Comparison of ENCODE assay signal across 8 mouse cellular contexts in genomic region chr15:99368583-99369266, GRCm38 (mm10). TPM values are rescaled to one million over a fixed set of nuclear protein-coding genes. Genes with fewer than 3 reads are reported as not detected.
A peak's percentile ranks its signal among the peaks of the same experiment; 100 is the strongest.
DNase-seq lines count a peak whose midpoint lies in the region; ATAC-seq and TF ChIP-seq lines count a peak whose summit lies in the region.

No protein-coding gene starts in this region.

- ATAC-seq in embryonic facial prominence, embryonic 12.5 days (ENCODE audit: insufficient number of reproducible peaks, insufficient read depth, low FRiP score, low TSS enrichment) = no peak
- ATAC-seq in intestine, embryonic 15.5 days = no peak

- TF ChIP-seq CTCF in layer of hippocampus, adult 2 months (conservative IDR thresholded peaks at IDR 0.05) = no peak

- no peak overlapping the region for H3ac ChIP-seq in myocyte (ENCODE audit: control insufficient read depth, insufficient read length)

- H3K36me3 ChIP-seq in embryonic facial prominence, embryonic 12.5 days = no peaks in the 10 kb centered on the region
- H3K36me3 ChIP-seq in intestine, embryonic 15.5 days = no peaks in the 10 kb centered on the region
- H3K36me3 ChIP-seq in myocyte (ENCODE audit: control insufficient read depth, insufficient read depth) = no peaks in the 10 kb centered on the region

- peaks cover 62% of the 10 kb centered on the region for H3K79me2 ChIP-seq in myocyte (ENCODE audit: control insufficient read depth, insufficient read depth)

- peak overlapping the region; percentile 73 for H3K4me2 ChIP-seq in embryonic facial prominence, embryonic 12.5 days (replicated peaks)
- H3K4me2 ChIP-seq in intestine, embryonic 15.5 days (replicated peaks) = peak overlapping the region; percentile 91
- H3K4me2 ChIP-seq in myocyte (ENCODE audit: low read depth) = peak overlapping the region; percentile 92

- WGBS in embryonic facial prominence, embryonic 12.5 days = 30% methylated on average over 4 of the region's 4 CpGs
- WGBS in intestine, embryonic 15.5 days = 36% methylated on average over 4 of the region's 4 CpGs

- H3K9me3 ChIP-seq in embryonic facial prominence, embryonic 12.5 days = no peaks in the 10 kb centered on the region
- no peaks in the 10 kb centered on the region for H3K9me3 ChIP-seq in intestine, embryonic 15.5 days

- DNase-seq in layer of hippocampus, adult 2 months (ENCODE audit: low spot score in 2 of 2) = no peak
- DNase-seq in layer of hippocampus, postnatal 25 days (ENCODE audit: extremely low spot score in 1 of 2, low spot score in 1 of 2) = no peak
- DNase-seq in right cerebral cortex, adult 2 months (ENCODE audit: low spot score in 2 of 2) = no peak
- DNase-seq in left cerebral cortex, adult 18-20 months (ENCODE audit: low spot score in 2 of 2) = no peak
- no peak for DNase-seq in urinary bladder, adult 18-20 months (ENCODE audit: low spot score in 2 of 2)

- no peak for TF ChIP-seq POLR2A in myocyte (IDR thresholded peaks at IDR 0.05; ENCODE audit: insufficient read length, low read depth)

- peaks cover 25% of the 10 kb centered on the region for H3K4me1 ChIP-seq in embryonic facial prominence, embryonic 12.5 days
- peaks cover 23% of the 10 kb centered on the region for H3K4me1 ChIP-seq in intestine, embryonic 15.5 days (replicated peaks)

- H3K27me3 ChIP-seq in embryonic facial prominence, embryonic 12.5 days = no peaks in the 10 kb centered on the region
- H3K27me3 ChIP-seq in intestine, embryonic 15.5 days (replicated peaks) = no peaks in the 10 kb centered on the region
- no peaks in the 10 kb centered on the region for H3K27me3 ChIP-seq in myocyte (ENCODE audit: control insufficient read depth, insufficient read depth, insufficient read length)

- no peak overlapping the region for H3K27ac ChIP-seq in layer of hippocampus, adult 2 months
- H3K27ac ChIP-seq in embryonic facial prominence, embryonic 12.5 days = 0 out of 2 replicates have a peak overlapping the region, but pooled peaks have one; percentile 11
- no peak overlapping the region for H3K27ac ChIP-seq in intestine, embryonic 15.5 days

- H3K4me3 ChIP-seq in layer of hippocampus, adult 2 months = peak overlapping the region; percentile 62; the same call in 1 of the 2 replicates
- peak overlapping the region; percentile 77 for H3K4me3 ChIP-seq in embryonic facial prominence, embryonic 12.5 days
- peak overlapping the region; percentile 85 for H3K4me3 ChIP-seq in intestine, embryonic 15.5 days (replicated peaks)
- H3K4me3 ChIP-seq in myocyte = peak overlapping the region; percentile 52

- peak overlapping the region; percentile 89; the same call in 1 of the 2 replicates for H3K9ac ChIP-seq in embryonic facial prominence, embryonic 12.5 days
- H3K9ac ChIP-seq in intestine, embryonic 15.5 days = peak overlapping the region; percentile 0; the same call in 1 of the 2 replicates

TF ChIP-seq in myocyte, 11 proteins besides CTCF, POLR2A, EP300 and RAD21:
- TF ChIP-seq USF1 (IDR thresholded peaks at IDR 0.05; ENCODE audit: low read depth) (peak; percentile 69), POLR2AphosphoS2 (IDR thresholded peaks at IDR 0.05; ENCODE audit: insufficient read length, low read depth) (no peak)
TF ChIP-seq in myocyte: peak in this region for 1.

RNA-seq across cellular contexts. Expression of gene Fmnl3, which starts 1.6 kb away (rescaled TPM):
- 1 to 10 TPM; 9.0 to 9.7 TPM for total RNA-seq in layer of hippocampus, adult 2 months (2021)
- 10 to 100 TPM in 1 of 2 experiments, 1 to 10 TPM in 1; 9.3 to 11.3 TPM for total RNA-seq in layer of hippocampus, postnatal 25 days (2021)
- 32.6 and 37.0 TPM in 2 replicates for polyA plus RNA-seq in embryonic facial prominence, embryonic 12.5 days (2016; fragmentation: Nextera tagmentation; extraction: Ambion mirVana)
- 16.3 and 17.3 TPM in 2 replicates for polyA plus RNA-seq in intestine, embryonic 15.5 days (2015; fragmentation: Nextera tagmentation; extraction: Ambion mirVana)
- polyA plus RNA-seq in myocyte (2012; fragmentation: generic; extraction: Trizol) = 62.6 TPM
- total RNA-seq in left cerebral cortex, adult 18-20 months (2021) = 1 to 10 TPM; 8.5 to 9.6 TPM

RNA-seq across cellular contexts. Expression of gene Tmbim6, which starts 24.0 kb away (rescaled TPM):
- 100 to 1,000 TPM; 341 to 355 TPM for total RNA-seq in layer of hippocampus, adult 2 months (2021)
- total RNA-seq in layer of hippocampus, postnatal 25 days (2021) = 100 to 1,000 TPM; 359 to 369 TPM
- polyA plus RNA-seq in embryonic facial prominence, embryonic 12.5 days (2016; fragmentation: Nextera tagmentation; extraction: Ambion mirVana) = 256 and 268 TPM in 2 replicates
- polyA plus RNA-seq in intestine, embryonic 15.5 days (2015; fragmentation: Nextera tagmentation; extraction: Ambion mirVana) = 530 and 607 TPM in 2 replicates
- 691 TPM for polyA plus RNA-seq in myocyte (2012; fragmentation: generic; extraction: Trizol)
- total RNA-seq in left cerebral cortex, adult 18-20 months (2021) = 100 to 1,000 TPM; 331 to 338 TPM
